Mouse (Mus musculus): ENCODE measurements around the gene M6pr. TPM values are rescaled to one million over a fixed set of nuclear protein-coding genes. Genes with fewer than 3 reads are reported as not detected.

The M6pr gene
- polyA plus RNA-seq, 1 experiment from 2014 or later = 49.6 TPM

- no peaks in the 10 kb centered on the region for H3K36me3 ChIP-seq (replicated peaks)
- 86% methylated on average over 4 of the region's 4 CpGs for whole genome bisulfite sequencing
- no peak overlapping the region for H3K27ac ChIP-seq
- H3K4me2 ChIP-seq = no peak overlapping the region
- no peak overlapping the region for H3K9ac ChIP-seq
- H3K4me1 ChIP-seq = peaks cover 4% of the 10 kb centered on the region
- ATAC-seq (replicated peaks) = no peak
- no peaks in the 10 kb centered on the region for H3K27me3 ChIP-seq (replicated peaks)
- H3K4me3 ChIP-seq = no peak overlapping the region
- no peaks in the 10 kb centered on the region for H3K9me3 ChIP-seq
Observed at GRCm38 (mm10) chr6:122302661-122303060, 5.9 kb upstream of the M6pr start.

- Histone ChIP-seq H3K4me2 (no peak overlapping the region), H3K27ac (no peak overlapping the region), H3K36me3 (replicated peaks) (no peaks in the 10 kb centered on the region), H3K9ac (no peak overlapping the region), H3K27me3 (replicated peaks) (no peaks in the 10 kb centered on the region), H3K4me1 (no peaks in the 10 kb centered on the region), H3K4me3 (no peak overlapping the region), H3K9me3 (no peaks in the 10 kb centered on the region)
- WGBS = 82% methylated on average over 9 of the region's 9 CpGs
- ATAC-seq (replicated peaks) = no peak
Observed at GRCm38 (mm10) chr6:122303526-122303925, 5.0 kb upstream of the M6pr start.

GRCm38 (mm10) chr6:122304355-122304754, 4.2 kb upstream of the M6pr start:
- Histone ChIP-seq H3K27ac (no peak overlapping the region), H3K9ac (no peak overlapping the region), H3K4me3 (no peak overlapping the region), H3K36me3 (replicated peaks) (no peaks in the 10 kb centered on the region), H3K4me1 (peaks cover 1% of the 10 kb centered on the region), H3K9me3 (no peaks in the 10 kb centered on the region), H3K27me3 (replicated peaks) (no peaks in the 10 kb centered on the region), H3K4me2 (no peak overlapping the region)
- WGBS = 31% methylated on average over 6 of the region's 6 CpGs
- no peak for ATAC-seq (replicated peaks)

GRCm38 (mm10) chr6:122304790-122305555, 3.5 kb upstream of the M6pr start:
- Histone ChIP-seq H3K9me3 (no peaks in the 10 kb centered on the region), H3K36me3 (replicated peaks) (no peaks in the 10 kb centered on the region), H3K4me2 (no peak overlapping the region), H3K27ac (no peak overlapping the region), H3K27me3 (replicated peaks) (no peaks in the 10 kb centered on the region), H3K9ac (no peak overlapping the region), H3K4me3 (no peak overlapping the region), H3K4me1 (peaks cover 8% of the 10 kb centered on the region)
- WGBS = 77% methylated on average over 12 of the region's 12 CpGs
- ATAC-seq (replicated peaks) = no peak

- no peak overlapping the region for H3K27ac ChIP-seq
- H3K9me3 ChIP-seq = no peaks in the 10 kb centered on the region
- H3K9ac ChIP-seq = no peak overlapping the region
- H3K27me3 ChIP-seq (replicated peaks) = no peaks in the 10 kb centered on the region
- no peak overlapping the region for H3K4me3 ChIP-seq
- H3K36me3 ChIP-seq (replicated peaks) = no peaks in the 10 kb centered on the region
- ATAC-seq (replicated peaks) = no peak
- no peak overlapping the region for H3K4me2 ChIP-seq
- H3K4me1 ChIP-seq = peaks cover 22% of the 10 kb centered on the region
- WGBS = 84% methylated on average over 4 of the region's 4 CpGs
Observed at GRCm38 (mm10) chr6:122306707-122307106, 1.8 kb upstream of the M6pr start.

- Histone ChIP-seq H3K4me3 (peak overlapping the region; percentile 84), H3K4me1 (peaks cover 22% of the 10 kb centered on the region), H3K9me3 (no peaks in the 10 kb centered on the region), H3K9ac (no peak overlapping the region), H3K4me2 (peak overlapping the region; percentile 20), H3K36me3 (replicated peaks) (no peaks in the 10 kb centered on the region; the same call in 1 of the 2 replicates), H3K27ac (peak overlapping the region; percentile 78), H3K27me3 (replicated peaks) (no peaks in the 10 kb centered on the region)
- ATAC-seq (replicated peaks) = peak; percentile 51; the same call in 1 of the 2 replicates
- 65% methylated on average over 6 of the region's 6 CpGs for WGBS
Observed at GRCm38 (mm10) chr6:122308136-122308504, 400 bp upstream of the M6pr start.

GRCm38 (mm10) chr6:122309446-122309960, 983 bp downstream of the M6pr start:
- no peak for ATAC-seq (replicated peaks)
- peak overlapping the region; percentile 78 for H3K27ac ChIP-seq
- H3K9me3 ChIP-seq = no peaks in the 10 kb centered on the region
- 12% methylated on average over 11 of the region's 11 CpGs for WGBS
- H3K36me3 ChIP-seq (replicated peaks) = peaks cover 9% of the 10 kb centered on the region; the same call in 1 of the 2 replicates
- H3K9ac ChIP-seq = peak overlapping the region; percentile 80
- H3K27me3 ChIP-seq (replicated peaks) = no peaks in the 10 kb centered on the region
- H3K4me1 ChIP-seq = peaks cover 22% of the 10 kb centered on the region
- H3K4me2 ChIP-seq = peak overlapping the region; percentile 90
- peak overlapping the region; percentile 84 for H3K4me3 ChIP-seq

GRCm38 (mm10) chr6:122310187-122310820, 1.8 kb downstream of the M6pr start:
- H3K9me3 ChIP-seq = no peaks in the 10 kb centered on the region
- H3K9ac ChIP-seq = peak overlapping the region; percentile 80; the same call in 1 of the 2 replicates
- H3K27ac ChIP-seq = no peak overlapping the region; the same call in 1 of the 2 replicates
- H3K4me3 ChIP-seq = peak overlapping the region; percentile 84
- ATAC-seq (replicated peaks) = no peak
- H3K4me1 ChIP-seq = peaks cover 22% of the 10 kb centered on the region
- H3K27me3 ChIP-seq (replicated peaks) = no peaks in the 10 kb centered on the region
- peak overlapping the region; percentile 90 for H3K4me2 ChIP-seq
- peaks cover 17% of the 10 kb centered on the region for H3K36me3 ChIP-seq (replicated peaks)
- 81% methylated on average over 5 of the region's 5 CpGs for whole genome bisulfite sequencing

GRCm38 (mm10) chr6:122318726-122319125, 10.2 kb downstream of the M6pr start:
- no peak for ATAC-seq (replicated peaks)
- 98% methylated on average over 1 of the region's 1 CpGs for WGBS
- no peak overlapping the region for H3K9ac ChIP-seq
- H3K27ac ChIP-seq = no peak overlapping the region
- no peaks in the 10 kb centered on the region for H3K4me1 ChIP-seq
- H3K4me2 ChIP-seq = no peak overlapping the region
- no peaks in the 10 kb centered on the region for H3K9me3 ChIP-seq
- peaks cover 83% of the 10 kb centered on the region for H3K36me3 ChIP-seq (replicated peaks)
- no peaks in the 10 kb centered on the region for H3K27me3 ChIP-seq (replicated peaks)
- no peak overlapping the region for H3K4me3 ChIP-seq

GRCm38 (mm10) chr6:122325361-122325975, 16.9 kb downstream of the M6pr start:
- Histone ChIP-seq H3K27me3 (replicated peaks) (no peaks in the 10 kb centered on the region), H3K4me1 (no peaks in the 10 kb centered on the region), H3K9ac (no peak overlapping the region), H3K9me3 (no peaks in the 10 kb centered on the region), H3K27ac (no peak overlapping the region), H3K36me3 (replicated peaks) (peaks cover 46% of the 10 kb centered on the region), H3K4me2 (no peak overlapping the region), H3K4me3 (no peak overlapping the region)
- no peak for ATAC-seq (replicated peaks)
- 92% methylated on average over 6 of the region's 6 CpGs for WGBS

- Histone ChIP-seq H3K4me3 (no peak overlapping the region), H3K4me2 (no peak overlapping the region), H3K9me3 (no peaks in the 10 kb centered on the region), H3K27me3 (replicated peaks) (no peaks in the 10 kb centered on the region), H3K9ac (no peak overlapping the region), H3K27ac (no peak overlapping the region), H3K4me1 (peaks cover 11% of the 10 kb centered on the region), H3K36me3 (replicated peaks) (peaks cover 46% of the 10 kb centered on the region)
- no peak for ATAC-seq (replicated peaks)
- 92% methylated on average over 13 of the region's 13 CpGs for WGBS
Observed at GRCm38 (mm10) chr6:122333081-122333612, 24.6 kb downstream of the M6pr start.

GRCm38 (mm10) chr6:122334786-122335340, 26.3 kb downstream of the M6pr start:
- peaks cover 39% of the 10 kb centered on the region for H3K36me3 ChIP-seq (replicated peaks)
- 86% methylated on average over 7 of the region's 7 CpGs for WGBS

More at GRCm38 (mm10) chr6:122334786-122335340, 26.3 kb downstream of the M6pr start:
- Histone ChIP-seq H3K27me3 (replicated peaks) (no peaks in the 10 kb centered on the region), H3K4me1 (peaks cover 17% of the 10 kb centered on the region), H3K27ac (no peak overlapping the region), H3K9me3 (no peaks in the 10 kb centered on the region), H3K9ac (no peak overlapping the region), H3K4me2 (no peak overlapping the region), H3K4me3 (no peak overlapping the region)
- no peak for ATAC-seq (replicated peaks)
